In genomic region chr10:127622661-127623060, GRCm38 (mm10) we compare ENCODE assay signal across 9 mouse cellular contexts. TPM values are rescaled to one million over a fixed set of nuclear protein-coding genes. Genes with fewer than 3 reads are reported as not detected.
A peak's percentile ranks its signal among the peaks of the same experiment; 100 is the strongest.
DNase-seq lines count a peak whose midpoint lies in the region; ATAC-seq and TF ChIP-seq lines count a peak whose summit lies in the region.
"Had no signal": no experiment of that assay in that cellular context is flagged by ENCODE, and none has a peak within 500 bp of the region (broad histone marks: within the 10 kb centered on the region; RNA-seq: fewer than 3 reads in every experiment).

No protein-coding gene starts in this region.

- ATAC-seq in hindbrain, embryonic 11.5 days (ENCODE audit: low FRiP score): no peak
- no peak for ATAC-seq in midbrain, embryonic 14.5 days (ENCODE audit: low FRiP score, low TSS enrichment)
- ATAC-seq: forebrain, embryonic 16.5 days had no signal

- H3K9me3 ChIP-seq in hindbrain, embryonic 11.5 days (ENCODE audit: control insufficient read depth, low read length): no peaks in the 10 kb centered on the region; the same call in 1 of the 2 replicates
- H3K9me3 ChIP-seq in midbrain, embryonic 14.5 days (ENCODE audit: control insufficient read depth, low read length): 0 out of 2 replicates have a peak, but pooled peaks cover 3% of the 10 kb centered on the region

- H3K9ac ChIP-seq in hindbrain, embryonic 11.5 days (ENCODE audit: low read depth, low read length): no peak overlapping the region
- H3K9ac ChIP-seq in midbrain, embryonic 14.5 days (replicated peaks; ENCODE audit: low read length): no peak overlapping the region

- no peak overlapping the region for H3K4me2 ChIP-seq in hindbrain, embryonic 11.5 days (replicated peaks; ENCODE audit: low read depth, low read length)
- H3K4me2 ChIP-seq in midbrain, embryonic 14.5 days (ENCODE audit: low read length): peak overlapping the region; percentile 96; the same call in 1 of the 2 replicates

- H3K36me3 ChIP-seq in hindbrain, embryonic 11.5 days (ENCODE audit: control insufficient read depth, insufficient read depth, low read length): no peaks in the 10 kb centered on the region
- no peaks in the 10 kb centered on the region for H3K36me3 ChIP-seq in midbrain, embryonic 14.5 days (ENCODE audit: control insufficient read depth, insufficient read depth, low read length)

- H3K4me3 ChIP-seq in cerebellum, adult 2 months (replicated peaks; ENCODE audit: insufficient read depth, low read depth, low read length): no peak overlapping the region
- H3K4me3 ChIP-seq in layer of hippocampus, adult 2 months: no peak overlapping the region
- no peak overlapping the region for H3K4me3 ChIP-seq in hindbrain, embryonic 11.5 days (ENCODE audit: low read depth, low read length)
- no peak overlapping the region for H3K4me3 ChIP-seq in midbrain, embryonic 14.5 days (replicated peaks; ENCODE audit: low read depth, low read length)

- peaks cover 1% of the 10 kb centered on the region; the same call in 1 of the 2 replicates for H3K4me1 ChIP-seq in cerebellum, adult 2 months (ENCODE audit: control insufficient read depth, insufficient read depth, low read length)
- H3K4me1 ChIP-seq in hindbrain, embryonic 11.5 days (replicated peaks; ENCODE audit: control insufficient read depth, insufficient read depth, low read length): peaks cover 8% of the 10 kb centered on the region; the same call in 1 of the 2 replicates
- H3K4me1 ChIP-seq in midbrain, embryonic 14.5 days (ENCODE audit: control insufficient read depth, insufficient read depth, low read length): peaks cover 19% of the 10 kb centered on the region

- WGBS in cerebellum, adult 2 months: 78% methylated on average over 4 of the region's 4 CpGs
- 70% methylated on average over 4 of the region's 4 CpGs for WGBS in hindbrain, embryonic 11.5 days
- WGBS in midbrain, embryonic 14.5 days: 58% methylated on average over 4 of the region's 4 CpGs

- H3K27ac ChIP-seq in cerebellum, adult 2 months (ENCODE audit: insufficient read depth, low read length): peak overlapping the region; percentile 94; the same call in 1 of the 2 replicates
- peak overlapping the region; percentile 94; the same call in 1 of the 2 replicates for H3K27ac ChIP-seq in layer of hippocampus, adult 2 months
- H3K27ac ChIP-seq in hindbrain, embryonic 11.5 days (ENCODE audit: low read depth, low read length): 0 out of 2 replicates have a peak overlapping the region, but pooled peaks have one; percentile 40
- H3K27ac ChIP-seq in midbrain, embryonic 14.5 days (replicated peaks; ENCODE audit: low read depth, low read length): no peak overlapping the region

- DNase-seq in cerebellum, adult 2 months: no peak
- DNase-seq in cerebellum, adult 9-11 months: no peak
- DNase-seq in layer of hippocampus, adult 2 months (ENCODE audit: low spot score in 2 of 2): no peak
- no peak for DNase-seq in layer of hippocampus, adult 18-20 months (ENCODE audit: low spot score in 2 of 2)
- DNase-seq in hindbrain, embryonic 11.5 days (ENCODE audit: low spot score): no peak
- DNase-seq in midbrain, embryonic 14.5 days: no peak
- DNase-seq in cerebellum, adult 11-12 months: no peak
- no peak for DNase-seq in spleen, postnatal 4 days (ENCODE audit: low spot score in 2 of 2)

- no peaks in the 10 kb centered on the region for H3K27me3 ChIP-seq in cerebellum, adult 2 months (ENCODE audit: control insufficient read depth, insufficient read depth, low read length)
- H3K27me3 ChIP-seq in hindbrain, embryonic 11.5 days (ENCODE audit: control insufficient read depth, insufficient read depth, low read length): no peaks in the 10 kb centered on the region
- no peaks in the 10 kb centered on the region for H3K27me3 ChIP-seq in midbrain, embryonic 14.5 days (ENCODE audit: control insufficient read depth, insufficient read depth, low read length)

- no peak for TF ChIP-seq CTCF in cerebellum, adult 2 months (IDR thresholded peaks at IDR 0.05; ENCODE audit: borderline replicate concordance, insufficient read depth, low read depth, low read length)
- TF ChIP-seq CTCF in layer of hippocampus, adult 2 months (conservative IDR thresholded peaks at IDR 0.05): no peak

- no peak for TF ChIP-seq POLR2A in cerebellum, adult 2 months (IDR thresholded peaks at IDR 0.05; ENCODE audit: borderline replicate concordance, insufficient read depth, low read length)

RNA-seq across cellular contexts. Expression of gene Lrp1, which starts 1.7 kb away (rescaled TPM):
- 346 and 366 TPM in 2 replicates for polyA plus RNA-seq in cerebellum, adult 2 months (2012; rRNA removed)
- 100 to 1,000 TPM; 288 to 310 TPM for total RNA-seq in layer of hippocampus, adult 2 months (2021)
- total RNA-seq in layer of hippocampus, adult 18-20 months (2021): 100 to 1,000 TPM; 284 to 294 TPM
- 66.3 and 67.1 TPM in 2 replicates for polyA plus RNA-seq in hindbrain, embryonic 11.5 days (2014; fragmentation: Nextera tagmentation; extraction: Ambion mirVana)
- 110 and 131 TPM in 2 replicates for polyA plus RNA-seq in midbrain, embryonic 14.5 days (2014; fragmentation: Nextera tagmentation; extraction: Ambion mirVana)

RNA-seq across cellular contexts. Expression of gene Stat6, which starts 20.1 kb away (rescaled TPM):
- polyA plus RNA-seq in cerebellum, adult 2 months (2012; rRNA removed): 8.7 TPM in 2 replicates
- 1 to 10 TPM; 6.4 to 6.7 TPM for total RNA-seq in layer of hippocampus, adult 2 months (2021)
- total RNA-seq in layer of hippocampus, adult 18-20 months (2021): 1 to 10 TPM; 5.7 to 7.3 TPM
- 6.0 and 6.9 TPM in 2 replicates for polyA plus RNA-seq in hindbrain, embryonic 11.5 days (2014; fragmentation: Nextera tagmentation; extraction: Ambion mirVana)
- polyA plus RNA-seq in midbrain, embryonic 14.5 days (2014; fragmentation: Nextera tagmentation; extraction: Ambion mirVana): 1.4 and 4.0 TPM in 2 replicates

RNA-seq across cellular contexts. Expression of gene Nemp1, which starts 44.0 kb away (rescaled TPM):
- 6.7 and 9.0 TPM in 2 replicates for polyA plus RNA-seq in cerebellum, adult 2 months (2012; rRNA removed)
- 1 to 10 TPM; 5.8 to 6.8 TPM for total RNA-seq in layer of hippocampus, adult 2 months (2021)
- total RNA-seq in layer of hippocampus, adult 18-20 months (2021): 1 to 10 TPM; 6.6 to 6.7 TPM
- 8.6 and 9.3 TPM in 2 replicates for polyA plus RNA-seq in hindbrain, embryonic 11.5 days (2014; fragmentation: Nextera tagmentation; extraction: Ambion mirVana)
- 2.6 and 3.5 TPM in 2 replicates for polyA plus RNA-seq in midbrain, embryonic 14.5 days (2014; fragmentation: Nextera tagmentation; extraction: Ambion mirVana)

RNA-seq across cellular contexts. Expression of gene Nab2, which starts 45.7 kb away (rescaled TPM):
- 59.2 and 69.9 TPM in 2 replicates for polyA plus RNA-seq in cerebellum, adult 2 months (2012; rRNA removed)
- 10 to 100 TPM; 44.0 to 44.4 TPM for total RNA-seq in layer of hippocampus, adult 2 months (2021)
- total RNA-seq in layer of hippocampus, adult 18-20 months (2021): 10 to 100 TPM; 54.8 to 55.6 TPM
- 4.3 and 4.9 TPM in 2 replicates for polyA plus RNA-seq in hindbrain, embryonic 11.5 days (2014; fragmentation: Nextera tagmentation; extraction: Ambion mirVana)
- polyA plus RNA-seq in midbrain, embryonic 14.5 days (2014; fragmentation: Nextera tagmentation; extraction: Ambion mirVana): 0.93 and 1.2 TPM in 2 replicates
